Mouse (Mus musculus): ENCODE results near the gene Olfr1295. TPM values are rescaled to one million over a fixed set of nuclear protein-coding genes. Genes with fewer than 3 reads are reported as not detected.

The Olfr1295 gene
- polyA plus RNA-seq (2015; fragmentation: Nextera tagmentation; extraction: Ambion mirVana), result not detected in 2 replicates

- no peak within 1 kb of the TSS for H3K9ac ChIP-seq
- ATAC-seq (replicated peaks; ENCODE audit: low FRiP score), result no peak
- H3K4me1 ChIP-seq, result no peaks in the 10 kb centered on the region
- H3K4me2 ChIP-seq, result no peak within 1 kb of the TSS
- H3K27me3 ChIP-seq, result no peaks in the 10 kb centered on the region
- no peak within 1 kb of the TSS for H3K27ac ChIP-seq
- H3K9me3 ChIP-seq (replicated peaks), result no peaks in the 10 kb centered on the region
- no peaks in the 10 kb centered on the region for H3K36me3 ChIP-seq
- no peak within 1 kb of the TSS for H3K4me3 ChIP-seq (replicated peaks)
Observed at GRCm38 (mm10) chr2:111569581-111569980, at the start of gene Olfr1295. Gene Olfr1295, minus strand, starts transcription at chr2:111569681.

GRCm38 (mm10) chr2:111540191-111540590, 29.3 kb downstream of the Olfr1295 start, which contains the start of gene Olfr1294:
Gene Olfr1294, minus strand, starts transcription at chr2:111540291.
- Histone ChIP-seq H3K27ac (no peak within 1 kb of the TSS), H3K4me1 (no peaks in the 10 kb centered on the region), H3K9me3 (replicated peaks) (no peaks in the 10 kb centered on the region), H3K27me3 (no peaks in the 10 kb centered on the region), H3K9ac (no peak within 1 kb of the TSS), H3K4me2 (no peak within 1 kb of the TSS), H3K4me3 (replicated peaks) (no peak within 1 kb of the TSS), H3K36me3 (no peaks in the 10 kb centered on the region)
- WGBS, result 51% methylated on average over 1 of the region's 1 CpGs
- no peak for ATAC-seq (replicated peaks; ENCODE audit: low FRiP score)

- H3K27ac ChIP-seq, result no peak within 1 kb of the TSS
- no peak for ATAC-seq (replicated peaks; ENCODE audit: low FRiP score)
Observed at GRCm38 (mm10) chr2:111524903-111525302, 44.6 kb downstream of the Olfr1295 start, which contains the start of gene Olfr1293-ps. Gene Olfr1293-ps, plus strand, starts transcription at chr2:111525203.

DNA sequence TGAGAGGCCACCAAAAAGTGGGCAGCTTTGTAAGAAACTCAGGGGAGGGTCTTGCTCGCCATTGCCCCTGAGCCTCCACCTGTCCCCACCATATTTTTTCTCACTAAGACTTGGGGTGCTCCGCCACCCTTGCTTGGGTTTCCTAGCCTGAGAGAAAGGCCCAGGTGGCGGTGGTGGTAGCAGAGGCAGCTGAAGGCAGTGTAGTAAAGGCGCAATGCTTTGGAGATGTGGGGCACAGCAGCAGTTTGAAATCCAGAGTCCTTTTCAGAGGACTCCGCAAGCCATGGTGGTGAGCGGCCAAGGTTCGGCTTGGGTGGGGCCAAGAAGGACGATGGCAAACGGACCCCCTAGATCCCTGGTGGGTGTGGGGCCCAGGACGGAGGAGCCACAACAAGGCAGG, 52.0 kb downstream of the Olfr1295 start:
- no peaks in the 10 kb centered on the region for H3K4me1 ChIP-seq
- H3K36me3 ChIP-seq, result no peaks in the 10 kb centered on the region
- H3K4me3 ChIP-seq (replicated peaks), result no peak overlapping the region
- no peak overlapping the region for H3K9ac ChIP-seq
- H3K4me2 ChIP-seq, result no peak overlapping the region
- no peak overlapping the region for H3K27ac ChIP-seq
- 89% methylated on average over 10 of the region's 10 CpGs for WGBS
- H3K9me3 ChIP-seq (replicated peaks), result peaks cover 5% of the 10 kb centered on the region
- no peak for ATAC-seq (replicated peaks; ENCODE audit: low FRiP score)
- no peaks in the 10 kb centered on the region for H3K27me3 ChIP-seq

More at GRCm38 (mm10) chr2:111524903-111525302, 44.6 kb downstream of the Olfr1295 start, which contains the start of gene Olfr1293-ps:
- no peaks in the 10 kb centered on the region for H3K9me3 ChIP-seq (replicated peaks)
- H3K9ac ChIP-seq, result no peak within 1 kb of the TSS
- H3K4me2 ChIP-seq, result no peak within 1 kb of the TSS
- H3K4me3 ChIP-seq (replicated peaks), result no peak within 1 kb of the TSS
- 86% methylated on average over 1 of the region's 1 CpGs for WGBS
- H3K4me1 ChIP-seq, result no peaks in the 10 kb centered on the region
- no peaks in the 10 kb centered on the region for H3K27me3 ChIP-seq
- no peaks in the 10 kb centered on the region for H3K36me3 ChIP-seq

Other genes starting within 250 kb of the Olfr1295 start
- gene Olfr1281, start 243.2 kb downstream of the Olfr1295 start, polyA plus RNA-seq (2015; fragmentation: Nextera tagmentation; extraction: Ambion mirVana), result not detected in 2 replicates
- not detected in 2 replicates for gene Olfr1282, start 233.6 kb downstream of the Olfr1295 start, polyA plus RNA-seq (2015; fragmentation: Nextera tagmentation; extraction: Ambion mirVana)
- not detected in 2 replicates for gene Olfr1283, start 202.9 kb downstream of the Olfr1295 start, polyA plus RNA-seq (2015; fragmentation: Nextera tagmentation; extraction: Ambion mirVana)
- not detected in 2 replicates for gene Olfr1284, start 194.2 kb downstream of the Olfr1295 start, polyA plus RNA-seq (2015; fragmentation: Nextera tagmentation; extraction: Ambion mirVana)
- not detected in 2 replicates for gene Olfr1286, start 146.6 kb downstream of the Olfr1295 start, polyA plus RNA-seq (2015; fragmentation: Nextera tagmentation; extraction: Ambion mirVana)
- not detected in 2 replicates for gene Olfr1287, start 120.5 kb downstream of the Olfr1295 start, polyA plus RNA-seq (2015; fragmentation: Nextera tagmentation; extraction: Ambion mirVana)
- not detected in 2 replicates for gene Olfr1288, start 95.6 kb downstream of the Olfr1295 start, polyA plus RNA-seq (2015; fragmentation: Nextera tagmentation; extraction: Ambion mirVana)
- not detected in 2 replicates for gene Olfr1289, start 88.9 kb downstream of the Olfr1295 start, polyA plus RNA-seq (2015; fragmentation: Nextera tagmentation; extraction: Ambion mirVana)
- not detected in 2 replicates for gene Olfr1290, start 75.9 kb downstream of the Olfr1295 start, polyA plus RNA-seq (2015; fragmentation: Nextera tagmentation; extraction: Ambion mirVana)
- not detected in 2 replicates for gene Olfr1291-ps1, start 72.5 kb downstream of the Olfr1295 start, polyA plus RNA-seq (2015; fragmentation: Nextera tagmentation; extraction: Ambion mirVana)
- not detected in 2 replicates for gene Olfr1293-ps, start 44.5 kb downstream of the Olfr1295 start, polyA plus RNA-seq (2015; fragmentation: Nextera tagmentation; extraction: Ambion mirVana)
- gene Olfr1294, start 29.4 kb downstream of the Olfr1295 start, polyA plus RNA-seq (2015; fragmentation: Nextera tagmentation; extraction: Ambion mirVana), result not detected in 2 replicates
- not detected in 2 replicates for gene Olfr1297, start 56.8 kb upstream of the Olfr1295 start, polyA plus RNA-seq (2015; fragmentation: Nextera tagmentation; extraction: Ambion mirVana)
- not detected in 2 replicates for gene Olfr1298, start 79.5 kb upstream of the Olfr1295 start, polyA plus RNA-seq (2015; fragmentation: Nextera tagmentation; extraction: Ambion mirVana)
- gene Olfr1299, start 91.7 kb upstream of the Olfr1295 start, polyA plus RNA-seq (2015; fragmentation: Nextera tagmentation; extraction: Ambion mirVana), result not detected in 2 replicates
- gene Olfr1301, start 181.3 kb upstream of the Olfr1295 start, polyA plus RNA-seq (2015; fragmentation: Nextera tagmentation; extraction: Ambion mirVana), result not detected in 2 replicates
- not detected in 2 replicates for gene Olfr1302, start 207.7 kb upstream of the Olfr1295 start, polyA plus RNA-seq (2015; fragmentation: Nextera tagmentation; extraction: Ambion mirVana)